Mouse (Mus musculus): Measurements from ENCODE around the gene Ifnar1.

DNA sequence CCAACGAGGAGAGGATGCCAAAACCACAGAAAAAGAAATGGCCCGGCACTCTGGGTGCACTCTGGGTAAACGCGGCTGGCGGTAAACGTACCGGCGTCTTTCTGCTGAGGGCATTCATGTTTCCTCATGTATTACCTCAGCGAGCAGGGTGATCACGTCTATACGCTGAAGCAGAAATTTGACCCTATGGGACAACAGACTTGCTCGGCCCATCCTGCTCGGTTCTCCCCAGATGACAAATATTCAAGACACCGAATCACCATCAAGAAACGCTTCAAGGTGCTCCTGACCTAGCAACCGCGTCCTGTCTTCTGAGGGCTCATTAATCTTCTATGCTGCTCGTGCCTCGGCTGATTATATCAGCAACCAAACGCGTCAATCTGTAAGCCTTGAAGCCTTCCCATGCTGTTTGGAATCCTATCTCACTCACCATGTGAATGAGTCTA is 26.7 kb upstream of the Ifnar1 start:
- TF ChIP-seq E2F4 (IDR thresholded peaks at IDR 0.05; ENCODE audit: insufficient read depth) (no peak), MYOG (IDR thresholded peaks at IDR 0.05; ENCODE audit: control insufficient read depth in 1 of 3, insufficient read depth in 1 of 3, insufficient read length in 2 of 3, low read depth in 2 of 3) (no peak)
